Mouse (Mus musculus) granulocyte monocyte progenitor cell, adult 5-6 weeks (primary cell): ENCODE data around the gene Olfr933. TPM values are rescaled to one million over a fixed set of nuclear protein-coding genes. Genes with fewer than 3 reads are reported as not detected.

Experiments used
- ATAC-seq: replicated peaks from 2 replicates; pipeline ENCODE4 v1.8.0; 2016; ENCODE audit warnings: mild to moderate bottlenecking, moderate TSS enrichment, inconsistent platforms; ENCODE audit not compliant: poor library complexity, severe bottlenecking
- total RNA-seq, 2 experiments: library from RNA; stranded (forward) in 1 of 2; stranded (reverse) in 1 of 2; fragments of 200-712, 200-1000 nt in 1 of 2; fragments of >200 nt in 1 of 2; fragmentation: Nextera tagmentation in 1 of 2; gene quantifications; 2 replicates each; pipeline ENCODE4 v1.2.3; 2014 to 2017

Gene Olfr933
- total RNA-seq (2014; fragmentation: Nextera tagmentation) (not detected in 2 replicates), total RNA-seq (2017) (not detected in 2 replicates)

DNA sequence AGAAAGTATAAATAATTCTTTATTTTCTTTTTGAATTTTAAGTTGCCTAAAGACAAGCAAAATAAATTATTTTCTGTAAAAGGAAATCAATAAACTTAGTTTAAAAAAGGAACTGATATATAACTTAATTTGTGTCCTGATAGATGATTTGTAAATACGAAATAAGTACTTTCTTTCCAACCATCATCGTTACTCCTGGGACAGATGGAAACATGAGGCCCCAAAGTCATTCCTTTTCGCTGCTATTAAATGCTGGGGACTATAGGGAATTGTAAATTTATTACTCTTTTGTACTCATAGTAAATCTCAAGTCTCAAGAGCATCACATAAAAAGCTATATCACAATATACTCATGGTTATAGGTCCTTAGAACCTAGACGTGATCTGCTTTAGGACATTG lies at the start of gene Olfr933:
Olfr933 (plus strand) TSS at position 301 of the 400 bp plus-strand sequence.
- ATAC-seq, result no peak

- no peak for ATAC-seq
Observed at GRCm38 (mm10) chr9:38929509-38929908, 42.6 kb upstream of the Olfr933 start, which contains the start of gene Olfr930. Gene Olfr930 (plus strand): TSS chr9:38929809.

DNA sequence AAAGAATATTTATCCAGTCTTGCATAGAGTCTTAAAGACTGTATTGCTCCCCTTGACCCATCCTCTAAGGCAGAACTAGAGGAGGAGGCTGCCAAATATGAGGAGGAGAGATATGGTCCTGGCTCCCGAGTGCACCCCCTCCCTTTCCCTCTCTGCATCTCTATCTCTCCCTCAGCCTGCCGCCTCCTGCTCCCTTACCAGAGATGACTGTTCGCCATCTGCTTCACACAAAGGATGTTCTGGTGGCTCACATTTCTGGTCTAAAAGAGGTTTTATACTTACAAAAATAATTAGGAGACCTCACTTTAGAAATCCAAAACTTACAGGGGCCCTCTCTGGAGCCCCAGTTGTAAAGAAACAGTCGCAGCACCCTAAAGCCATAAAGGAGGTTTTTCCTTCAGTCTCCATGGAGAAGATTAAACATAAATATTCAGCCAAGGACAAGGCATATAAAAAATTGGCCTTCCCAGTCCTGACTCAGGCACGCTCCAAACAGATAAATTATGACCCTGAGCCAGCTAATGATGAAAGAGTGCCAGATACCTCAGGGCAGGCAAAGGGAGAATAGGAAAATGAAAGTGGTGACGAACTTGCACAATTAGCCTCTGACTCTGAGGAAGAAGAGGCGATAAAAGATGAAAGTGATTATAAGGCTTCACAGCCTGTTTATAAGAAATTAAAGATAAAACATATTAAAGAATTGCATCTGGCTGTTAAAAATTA lies 18.6 kb upstream of the Olfr933 start:
- no peak for ATAC-seq

DNA sequence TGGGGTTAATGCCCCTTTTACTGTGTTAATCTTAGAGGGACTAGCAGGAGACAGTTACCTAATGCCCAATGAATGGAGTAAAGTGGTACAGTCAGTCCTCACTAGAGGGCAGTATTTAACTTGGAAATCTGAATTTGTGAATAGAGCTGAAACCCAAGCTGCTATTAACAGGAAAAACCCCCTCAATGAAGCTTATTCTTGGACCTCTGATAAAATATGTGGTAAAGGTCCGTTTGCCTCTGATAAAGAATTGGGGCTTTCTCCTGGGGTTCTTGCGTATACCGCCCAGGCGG lies 18.0 kb upstream of the Olfr933 start:
- ATAC-seq, result no peak

- no peak for ATAC-seq
Observed at GRCm38 (mm10) chr9:38988215-38988614, 16.1 kb downstream of the Olfr933 start, which contains the start of gene Olfr934. Gene Olfr934 (minus strand): TSS chr9:38988315.

DNA sequence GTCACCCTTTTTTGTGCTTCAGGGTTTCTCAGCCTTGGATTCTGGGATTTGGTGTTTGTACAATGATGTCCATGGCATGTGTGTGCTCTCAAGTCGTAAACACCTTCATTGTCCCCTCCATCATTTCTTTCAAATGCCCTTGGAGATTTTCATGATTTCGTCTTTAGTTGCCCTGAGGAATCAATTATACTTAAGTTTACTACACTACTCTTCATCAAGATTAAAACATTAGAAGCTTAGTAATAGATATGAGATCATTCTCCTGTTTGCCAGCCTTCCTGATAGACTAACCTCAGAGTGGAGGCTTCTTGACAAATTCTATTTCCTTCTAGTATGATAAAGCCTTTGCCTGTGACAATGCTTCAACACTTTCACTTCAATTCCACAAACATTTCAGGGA lies 27.5 kb downstream of the Olfr933 start, which contains the start of gene Olfr935:
Olfr935 (minus strand) TSS at position 101 of the 400 bp plus-strand sequence.
- no peak for ATAC-seq

DNA sequence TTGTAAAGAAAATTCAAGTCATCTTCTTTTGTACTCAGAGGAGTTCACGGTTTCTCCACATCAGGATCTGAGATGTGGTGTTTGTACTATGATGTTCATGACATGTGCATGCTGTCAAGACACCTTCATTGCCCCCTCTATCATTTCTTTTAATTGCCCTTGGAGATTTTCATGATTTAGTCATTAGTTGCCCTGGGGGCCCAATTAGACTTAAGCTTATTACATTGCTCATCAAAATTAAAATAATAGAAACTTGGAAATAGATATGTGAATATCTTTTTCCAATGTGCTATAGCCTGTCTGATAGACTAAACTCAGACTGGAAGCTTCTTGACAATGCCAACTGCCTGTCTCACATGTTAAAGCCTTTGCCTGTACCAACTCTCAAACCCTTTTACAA lies 51.2 kb downstream of the Olfr933 start, which contains the start of gene Olfr146:
Olfr146 (minus strand) TSS at position 101 of the 400 bp plus-strand sequence.
- no peak for ATAC-seq

Other genes with a start within 250 kb of the Olfr933 start
- not detected in 2 replicates for gene Olfr920, start 220.0 kb upstream of the Olfr933 start, total RNA-seq (2014; fragmentation: Nextera tagmentation)
- gene Olfr920, start 220.0 kb upstream of the Olfr933 start, total RNA-seq (2017), result 0.15 and 0.17 TPM in 2 replicates
- gene Olfr921, start 199.2 kb upstream of the Olfr933 start, total RNA-seq (2014; fragmentation: Nextera tagmentation), result not detected in 2 replicates
- not detected in 2 replicates for gene Olfr921, start 199.2 kb upstream of the Olfr933 start, total RNA-seq (2017)
- gene Olfr922, start 157.7 kb upstream of the Olfr933 start, total RNA-seq (2014; fragmentation: Nextera tagmentation), result not detected in 2 replicates
- not detected in 2 replicates for gene Olfr922, start 157.7 kb upstream of the Olfr933 start, total RNA-seq (2017)
- gene Olfr923, start 145.8 kb upstream of the Olfr933 start, total RNA-seq (2014; fragmentation: Nextera tagmentation), result not detected in 2 replicates
- gene Olfr923, start 145.8 kb upstream of the Olfr933 start, total RNA-seq (2017), result not detected in 2 replicates
- not detected in 2 replicates for gene Olfr924, start 127.9 kb upstream of the Olfr933 start, total RNA-seq (2014; fragmentation: Nextera tagmentation)
- gene Olfr924, start 127.9 kb upstream of the Olfr933 start, total RNA-seq (2017), result not detected in 2 replicates
- gene Olfr26, start 117.3 kb upstream of the Olfr933 start, total RNA-seq (2014; fragmentation: Nextera tagmentation), result not detected in 2 replicates
- gene Olfr26, start 117.3 kb upstream of the Olfr933 start, total RNA-seq (2017), result not detected in 2 replicates
- not detected in 2 replicates for gene Olfr926, start 95.2 kb upstream of the Olfr933 start, total RNA-seq (2014; fragmentation: Nextera tagmentation)
- gene Olfr926, start 95.2 kb upstream of the Olfr933 start, total RNA-seq (2017), result not detected in 2 replicates
- gene Olfr930, start 42.5 kb upstream of the Olfr933 start, total RNA-seq (2014; fragmentation: Nextera tagmentation), result not detected in 2 replicates
- not detected in 2 replicates for gene Olfr930, start 42.5 kb upstream of the Olfr933 start, total RNA-seq (2017)
- not detected in 2 replicates for gene Olfr934, start 16.0 kb downstream of the Olfr933 start, total RNA-seq (2014; fragmentation: Nextera tagmentation)
- not detected in 2 replicates for gene Olfr934, start 16.0 kb downstream of the Olfr933 start, total RNA-seq (2017)
- not detected in 2 replicates for gene Olfr935, start 27.4 kb downstream of the Olfr933 start, total RNA-seq (2014; fragmentation: Nextera tagmentation)
- not detected in 2 replicates for gene Olfr935, start 27.4 kb downstream of the Olfr933 start, total RNA-seq (2017)
- gene Olfr146, start 51.1 kb downstream of the Olfr933 start, total RNA-seq (2014; fragmentation: Nextera tagmentation), result not detected in 2 replicates
- gene Olfr146, start 51.1 kb downstream of the Olfr933 start, total RNA-seq (2017), result not detected in 2 replicates
- not detected in 2 replicates for gene Olfr937, start 92.6 kb downstream of the Olfr933 start, total RNA-seq (2014; fragmentation: Nextera tagmentation)
- gene Olfr937, start 92.6 kb downstream of the Olfr933 start, total RNA-seq (2017), result not detected in 2 replicates
- not detected in 2 replicates for gene Olfr938, start 106.6 kb downstream of the Olfr933 start, total RNA-seq (2014; fragmentation: Nextera tagmentation)
- not detected in 2 replicates for gene Olfr938, start 106.6 kb downstream of the Olfr933 start, total RNA-seq (2017)
- not detected in 2 replicates for gene Olfr27, start 155.8 kb downstream of the Olfr933 start, total RNA-seq (2014; fragmentation: Nextera tagmentation)
- gene Olfr27, start 155.8 kb downstream of the Olfr933 start, total RNA-seq (2017), result not detected in 2 replicates
- gene Olfr943, start 194.0 kb downstream of the Olfr933 start, total RNA-seq (2014; fragmentation: Nextera tagmentation), result not detected in 2 replicates
- not detected in 2 replicates for gene Olfr943, start 194.0 kb downstream of the Olfr933 start, total RNA-seq (2017)
- gene Olfr944, start 229.6 kb downstream of the Olfr933 start, total RNA-seq (2014; fragmentation: Nextera tagmentation), result not detected in 2 replicates
- not detected in 2 replicates for gene Olfr944, start 229.6 kb downstream of the Olfr933 start, total RNA-seq (2017)